ENCODE assay signal across 7 mouse cellular contexts in genomic region chr5:136961983-136962461, GRCm38 (mm10). TPM values are rescaled to one million over a fixed set of nuclear protein-coding genes. Genes with fewer than 3 reads are reported as not detected.
A peak's percentile ranks its signal among the peaks of the same experiment; 100 is the strongest.
DNase-seq lines count a peak whose midpoint lies in the region; ATAC-seq and TF ChIP-seq lines count a peak whose summit lies in the region.

No protein-coding gene starts in this region.

- no peaks in the 10 kb centered on the region for H3K9me3 ChIP-seq in embryonic facial prominence, embryonic 12.5 days
- no peaks in the 10 kb centered on the region for H3K9me3 ChIP-seq in limb, embryonic 12.5 days
- H3K9me3 ChIP-seq in midbrain, embryonic 15.5 days: no peaks in the 10 kb centered on the region

- H3K9ac ChIP-seq in embryonic facial prominence, embryonic 12.5 days: peak overlapping the region; percentile 73
- H3K9ac ChIP-seq in limb, embryonic 12.5 days (replicated peaks): peak overlapping the region; percentile 75
- peak overlapping the region; percentile 85 for H3K9ac ChIP-seq in midbrain, embryonic 15.5 days

- under 1% methylated on average over 20 of the region's 20 CpGs for WGBS in embryonic facial prominence, embryonic 12.5 days
- WGBS in kidney, adult 2 months: under 1% methylated on average over 20 of the region's 20 CpGs
- WGBS in limb, embryonic 12.5 days: under 1% methylated on average over 20 of the region's 20 CpGs
- WGBS in midbrain, embryonic 15.5 days: under 1% methylated on average over 19 of the region's 20 CpGs
- WGBS in spleen, adult 2 months: 2% methylated on average over 20 of the region's 20 CpGs

- no peaks in the 10 kb centered on the region for H3K27me3 ChIP-seq in embryonic facial prominence, embryonic 12.5 days
- H3K27me3 ChIP-seq in kidney, adult 2 months (replicated peaks; ENCODE audit: control insufficient read depth, insufficient read depth, low read length): no peaks in the 10 kb centered on the region
- H3K27me3 ChIP-seq in limb, embryonic 12.5 days: no peaks in the 10 kb centered on the region
- no peaks in the 10 kb centered on the region for H3K27me3 ChIP-seq in midbrain, embryonic 15.5 days (replicated peaks)
- no peaks in the 10 kb centered on the region for H3K27me3 ChIP-seq in spleen, adult 2 months (ENCODE audit: control insufficient read depth, insufficient read depth, low read length)

- H3K36me3 ChIP-seq in embryonic facial prominence, embryonic 12.5 days: peaks cover 51% of the 10 kb centered on the region
- no peaks in the 10 kb centered on the region; the same call in 1 of the 2 replicates for H3K36me3 ChIP-seq in kidney, adult 2 months (ENCODE audit: control insufficient read depth, insufficient read depth, low read length)
- peaks cover 45% of the 10 kb centered on the region for H3K36me3 ChIP-seq in limb, embryonic 12.5 days
- H3K36me3 ChIP-seq in midbrain, embryonic 15.5 days (replicated peaks): peaks cover 14% of the 10 kb centered on the region; the same call in 1 of the 2 replicates
- peaks cover 23% of the 10 kb centered on the region for H3K36me3 ChIP-seq in spleen, adult 2 months (ENCODE audit: control insufficient read depth, insufficient read depth, low read length)

- H3K4me2 ChIP-seq in embryonic facial prominence, embryonic 12.5 days (replicated peaks): peak overlapping the region; percentile 82
- H3K4me2 ChIP-seq in limb, embryonic 12.5 days: peak overlapping the region; percentile 74
- peak overlapping the region; percentile 75 for H3K4me2 ChIP-seq in midbrain, embryonic 15.5 days

- H3K4me1 ChIP-seq in embryonic facial prominence, embryonic 12.5 days: peaks cover 5% of the 10 kb centered on the region; the same call in 1 of the 2 replicates
- H3K4me1 ChIP-seq in kidney, adult 2 months (ENCODE audit: control insufficient read depth, insufficient read depth, low read length): peaks cover 48% of the 10 kb centered on the region
- H3K4me1 ChIP-seq in limb, embryonic 12.5 days (replicated peaks): peaks cover 16% of the 10 kb centered on the region
- peaks cover 16% of the 10 kb centered on the region for H3K4me1 ChIP-seq in midbrain, embryonic 15.5 days
- H3K4me1 ChIP-seq in spleen, adult 2 months (ENCODE audit: control insufficient read depth, insufficient read depth, insufficient read length): peaks cover 3% of the 10 kb centered on the region; the same call in 1 of the 2 replicates

- 0 out of 2 replicates have a peak, but pooled peaks have one; percentile 3 for TF ChIP-seq CTCF in kidney, adult 2 months (conservative IDR thresholded peaks at IDR 0.05; ENCODE audit: insufficient read depth, insufficient read length, low read depth, low read length)
- TF ChIP-seq CTCF in spleen, adult 2 months (IDR thresholded peaks at IDR 0.05; ENCODE audit: extremely low read depth, insufficient read depth, insufficient read length, insufficient replicate concordance): no peak

- DNase-seq in adrenal gland, postnatal 25 days: peak; percentile 86
- peak; percentile 94 to 95 for DNase-seq in heart, adult 18-20 months
- DNase-seq in kidney, adult 2 months: peak; percentile 96
- DNase-seq in spleen, adult 2 months (ENCODE audit: low read depth in 1 of 2, low spot score in 2 of 2): peak; percentile 74 to 86

- H3K4me3 ChIP-seq in embryonic facial prominence, embryonic 12.5 days: peak overlapping the region; percentile 70
- H3K4me3 ChIP-seq in kidney, adult 2 months (ENCODE audit: insufficient read depth, low read depth, low read length): peak overlapping the region; percentile 66
- H3K4me3 ChIP-seq in limb, embryonic 12.5 days (replicated peaks): peak overlapping the region; percentile 66
- H3K4me3 ChIP-seq in midbrain, embryonic 15.5 days: peak overlapping the region; percentile 70
- peak overlapping the region; percentile 86 for H3K4me3 ChIP-seq in spleen, adult 2 months (ENCODE audit: extremely low read depth, insufficient read depth, insufficient read length)

- ATAC-seq in embryonic facial prominence, embryonic 12.5 days (ENCODE audit: insufficient number of reproducible peaks, insufficient read depth, low FRiP score, low TSS enrichment): peak; percentile 86
- peak; percentile 89 for ATAC-seq in limb, embryonic 12.5 days (ENCODE audit: insufficient number of reproducible peaks, insufficient read depth, low FRiP score, low TSS enrichment, low read depth)
- ATAC-seq in midbrain, embryonic 15.5 days (replicated peaks): peak; percentile 94

- no peak for TF ChIP-seq POLR2A in kidney, adult 2 months (IDR thresholded peaks at IDR 0.05; ENCODE audit: low read depth, low read length)
- TF ChIP-seq POLR2A in spleen, adult 2 months (IDR thresholded peaks at IDR 0.05; ENCODE audit: low read depth, low read length): peak; percentile 54; the same call in 1 of the 2 replicates

- H3K27ac ChIP-seq in embryonic facial prominence, embryonic 12.5 days: peak overlapping the region; percentile 84
- peak overlapping the region; percentile 92 for H3K27ac ChIP-seq in kidney, adult 2 months (ENCODE audit: insufficient read depth, low read depth, low read length)
- peak overlapping the region; percentile 76 for H3K27ac ChIP-seq in limb, embryonic 12.5 days
- peak overlapping the region; percentile 93 for H3K27ac ChIP-seq in midbrain, embryonic 15.5 days
- peak overlapping the region; percentile 91 for H3K27ac ChIP-seq in spleen, adult 2 months (ENCODE audit: insufficient read depth, low read length)

RNA-seq across cellular contexts. Expression of gene Cldn15, which starts 4.4 kb away (rescaled TPM):
- 8.8 and 9.4 TPM in 2 replicates for total RNA-seq in adrenal gland, postnatal 25 days (2021)
- polyA plus RNA-seq in embryonic facial prominence, embryonic 12.5 days (2016; fragmentation: Nextera tagmentation; extraction: Ambion mirVana): 0.17 TPM in 1 of 2 replicates, not detected in the other
- total RNA-seq in heart, adult 18-20 months (2021): 1 to 10 TPM; 5.1 to 8.4 TPM
- polyA plus RNA-seq in kidney, adult 2 months (2012; rRNA removed): 28.2 and 33.1 TPM in 2 replicates
- 0.10 and 0.36 TPM in 2 replicates for polyA plus RNA-seq in limb, embryonic 12.5 days (2016; fragmentation: Nextera tagmentation; extraction: Ambion mirVana)
- polyA plus RNA-seq in midbrain, embryonic 15.5 days (2015; fragmentation: Nextera tagmentation; extraction: Ambion mirVana): 0.18 and 0.36 TPM in 2 replicates
- polyA plus RNA-seq in spleen, adult 2 months (2012; rRNA removed): 2.6 and 3.4 TPM in 2 replicates

RNA-seq across cellular contexts. Expression of gene Fis1, which starts 8.9 kb away (rescaled TPM):
- 150 and 200 TPM in 2 replicates for total RNA-seq in adrenal gland, postnatal 25 days (2021)
- 286 and 305 TPM in 2 replicates for polyA plus RNA-seq in embryonic facial prominence, embryonic 12.5 days (2016; fragmentation: Nextera tagmentation; extraction: Ambion mirVana)
- total RNA-seq in heart, adult 18-20 months (2021): 100 to 1,000 TPM; 190 to 205 TPM
- 276 and 313 TPM in 2 replicates for polyA plus RNA-seq in kidney, adult 2 months (2012; rRNA removed)
- polyA plus RNA-seq in limb, embryonic 12.5 days (2016; fragmentation: Nextera tagmentation; extraction: Ambion mirVana): 263 and 269 TPM in 2 replicates
- 357 and 367 TPM in 2 replicates for polyA plus RNA-seq in midbrain, embryonic 15.5 days (2015; fragmentation: Nextera tagmentation; extraction: Ambion mirVana)
- 130 and 172 TPM in 2 replicates for polyA plus RNA-seq in spleen, adult 2 months (2012; rRNA removed)

RNA-seq across cellular contexts. Expression of gene Plod3, which starts 24.8 kb away (rescaled TPM):
- 66.7 and 90.3 TPM in 2 replicates for total RNA-seq in adrenal gland, postnatal 25 days (2021)
- 41.5 and 51.4 TPM in 2 replicates for polyA plus RNA-seq in embryonic facial prominence, embryonic 12.5 days (2016; fragmentation: Nextera tagmentation; extraction: Ambion mirVana)
- 10 to 100 TPM; 33.2 to 35.8 TPM for total RNA-seq in heart, adult 18-20 months (2021)
- 44.0 and 46.9 TPM in 2 replicates for polyA plus RNA-seq in kidney, adult 2 months (2012; rRNA removed)
- polyA plus RNA-seq in limb, embryonic 12.5 days (2016; fragmentation: Nextera tagmentation; extraction: Ambion mirVana): 39.5 and 42.3 TPM in 2 replicates
- 38.9 and 44.1 TPM in 2 replicates for polyA plus RNA-seq in midbrain, embryonic 15.5 days (2015; fragmentation: Nextera tagmentation; extraction: Ambion mirVana)
- polyA plus RNA-seq in spleen, adult 2 months (2012; rRNA removed): 37.2 and 41.6 TPM in 2 replicates

RNA-seq across cellular contexts. Expression of gene Znhit1, which starts 25.8 kb away (rescaled TPM):
- 74.8 and 85.9 TPM in 2 replicates for total RNA-seq in adrenal gland, postnatal 25 days (2021)
- 115 and 128 TPM in 2 replicates for polyA plus RNA-seq in embryonic facial prominence, embryonic 12.5 days (2016; fragmentation: Nextera tagmentation; extraction: Ambion mirVana)
- total RNA-seq in heart, adult 18-20 months (2021): 10 to 100 TPM; 62.6 to 67.4 TPM
- polyA plus RNA-seq in kidney, adult 2 months (2012; rRNA removed): 99.7 and 105 TPM in 2 replicates
- polyA plus RNA-seq in limb, embryonic 12.5 days (2016; fragmentation: Nextera tagmentation; extraction: Ambion mirVana): 109 and 116 TPM in 2 replicates
- 131 and 132 TPM in 2 replicates for polyA plus RNA-seq in midbrain, embryonic 15.5 days (2015; fragmentation: Nextera tagmentation; extraction: Ambion mirVana)
- polyA plus RNA-seq in spleen, adult 2 months (2012; rRNA removed): 32.4 and 41.5 TPM in 2 replicates

RNA-seq across cellular contexts. Expression of gene Ift22, which starts 54.1 kb away (rescaled TPM):
- total RNA-seq in adrenal gland, postnatal 25 days (2021): 31.3 and 35.6 TPM in 2 replicates
- 67.9 and 70.2 TPM in 2 replicates for polyA plus RNA-seq in embryonic facial prominence, embryonic 12.5 days (2016; fragmentation: Nextera tagmentation; extraction: Ambion mirVana)
- total RNA-seq in heart, adult 18-20 months (2021): 10 to 100 TPM in 1 of 2 experiments, 1 to 10 TPM in 1; 8.9 to 10.0 TPM
- 23.3 and 26.5 TPM in 2 replicates for polyA plus RNA-seq in kidney, adult 2 months (2012; rRNA removed)
- polyA plus RNA-seq in limb, embryonic 12.5 days (2016; fragmentation: Nextera tagmentation; extraction: Ambion mirVana): 65.7 and 69.8 TPM in 2 replicates
- polyA plus RNA-seq in midbrain, embryonic 15.5 days (2015; fragmentation: Nextera tagmentation; extraction: Ambion mirVana): 125 and 132 TPM in 2 replicates
- polyA plus RNA-seq in spleen, adult 2 months (2012; rRNA removed): 6.3 and 8.3 TPM in 2 replicates

Comparison
In these comparisons a context has a peak if more than half of its experiments do, and no peak if none do; other contexts are left out.
1. Peak in every context shown above with its lines: DNase-seq, ATAC-seq, H3K4me3 ChIP-seq and H3K27ac ChIP-seq.